Mouse (Mus musculus) limb, embryonic 11.5 days (tissue): ENCODE results near the gene Sf3b5. TPM values are rescaled to one million over a fixed set of nuclear protein-coding genes. Genes with fewer than 3 reads are reported as not detected.

ENCODE experiments used
- ATAC-seq: fragments of 200-750 bp; cut with Nextera tagmentation; 2 replicates; pipeline ENCODE4 v1.8.0; 2017; ENCODE audit warnings: low read depth; ENCODE audit not compliant: insufficient number of reproducible peaks, low FRiP score, low TSS enrichment
- DNase-seq: peaks from one replicate; pipeline ENCODE4 v3.0.0-alpha.2; 2015; ENCODE audit warnings: low spot score
- H3K27ac ChIP-seq: fragments of 300-500 bp; sonication (generic); replicated peaks from 2 replicates; pipeline ENCODE4 v1.5.1; 2014; ENCODE audit warnings: low read depth, mild to moderate bottlenecking, low read length
- H3K27me3 ChIP-seq: fragments of 300-500 bp; sonication (generic); 2 replicates; pipeline ENCODE4 v1.6.1; 2014; ENCODE audit warnings: mild to moderate bottlenecking, low read length, mixed read lengths; ENCODE audit not compliant: control insufficient read depth, insufficient read depth
- H3K36me3 ChIP-seq: fragments of 300-500 bp; sonication (generic); 2 replicates; pipeline ENCODE4 v1.6.1; 2014; ENCODE audit warnings: mild to moderate bottlenecking, low read length, moderate library complexity, mixed read lengths; ENCODE audit not compliant: control insufficient read depth, insufficient read depth
- H3K4me1 ChIP-seq: fragments of 300-500 bp; sonication (generic); 2 replicates; pipeline ENCODE4 v1.6.1; 2014; ENCODE audit warnings: low read length, mixed read lengths; ENCODE audit not compliant: control insufficient read depth, insufficient read depth
- H3K4me2 ChIP-seq: fragments of 300-500 bp; sonication (generic); 2 replicates; pipeline ENCODE4 v1.6.1; 2014; ENCODE audit warnings: low read depth, mild to moderate bottlenecking, moderate library complexity; ENCODE audit not compliant: severe bottlenecking
- H3K4me3 ChIP-seq: fragments of 300-500 bp; sonication (generic); 2 replicates; pipeline ENCODE4 v1.5.1; 2014; ENCODE audit warnings: low read depth, low read length
- H3K9ac ChIP-seq: fragments of 300-500 bp; sonication (generic); 2 replicates; pipeline ENCODE4 v1.6.1; 2014; ENCODE audit warnings: mild to moderate bottlenecking, low read length
- H3K9me3 ChIP-seq: fragments of 300-500 bp; sonication (generic); 2 replicates; pipeline ENCODE4 v1.6.1; 2016; ENCODE audit warnings: low read length; ENCODE audit not compliant: control insufficient read depth
- WGBS: fragments of 180-500 bp; shearing (Covaris S2); extraction: QIAGEN DNeasy Blood & Tissue Kit; methylation state at CpG from one replicate; pipeline ENCODE4 v1.1.7; 2014; 5-methylcytosine and 5-hydroxymethylcytosine counted together
- polyA plus RNA-seq: library from polyadenylated mRNA; unstranded; fragments of >200 nt; fragmentation: Nextera tagmentation; extraction: Ambion mirVana; gene quantifications from 2 replicates; pipeline ENCODE4 v1.2.1, GENCODE M21; 2014

Gene Sf3b5
- polyA plus RNA-seq, 1 experiment from 2014 or later: 45.7 TPM

- Histone ChIP-seq H3K27me3 (no peaks in the 10 kb centered on the region), H3K27ac (no peak overlapping the region), H3K36me3 (no peaks in the 10 kb centered on the region), H3K4me1 (no peaks in the 10 kb centered on the region), H3K4me3 (no peak overlapping the region), H3K9me3 (no peaks in the 10 kb centered on the region), H3K9ac (no peak overlapping the region), H3K4me2 (no peak overlapping the region)
- no peak for ATAC-seq
- no peak for DNase-seq
- WGBS: 92% methylated on average over 11 of the region's 11 CpGs
These were observed 39.5 kb downstream of the Sf3b5 start for GRCm38 (mm10) chr10:13044659-13045058.

GRCm38 (mm10) chr10:13047816-13048215 lies 42.7 kb downstream of the Sf3b5 start:
- no peaks in the 10 kb centered on the region for H3K36me3 ChIP-seq
- ATAC-seq: no peak
- DNase-seq: no peak
- H3K9me3 ChIP-seq: no peaks in the 10 kb centered on the region
- H3K4me1 ChIP-seq: no peaks in the 10 kb centered on the region
- no peak overlapping the region for H3K27ac ChIP-seq
- no peak overlapping the region for H3K4me2 ChIP-seq
- no peak overlapping the region for H3K9ac ChIP-seq
- H3K27me3 ChIP-seq: no peaks in the 10 kb centered on the region
- H3K4me3 ChIP-seq: no peak overlapping the region
- 56% methylated on average over 4 of the region's 4 CpGs for WGBS

GRCm38 (mm10) chr10:13056863-13057381 lies 51.8 kb downstream of the Sf3b5 start:
- 78% methylated on average over 6 of the region's 6 CpGs for WGBS
- H3K9ac ChIP-seq: no peak overlapping the region
- DNase-seq: no peak

More at GRCm38 (mm10) chr10:13056863-13057381, 51.8 kb downstream of the Sf3b5 start:
- no peak overlapping the region for H3K4me3 ChIP-seq
- no peaks in the 10 kb centered on the region for H3K9me3 ChIP-seq
- no peaks in the 10 kb centered on the region for H3K36me3 ChIP-seq
- no peak overlapping the region for H3K27ac ChIP-seq
- ATAC-seq: no peak
- H3K27me3 ChIP-seq: peaks cover 18% of the 10 kb centered on the region
- H3K4me2 ChIP-seq: no peak overlapping the region
- 0 out of 2 replicates have a peak, but pooled peaks cover 5% of the 10 kb centered on the region for H3K4me1 ChIP-seq

Other genes starting within 250 kb of the Sf3b5 start
- gene Utrn, start 136.0 kb upstream of the Sf3b5 start, polyA plus RNA-seq: 41.0 and 41.9 TPM in 2 replicates
- gene Stx11, start 41.0 kb upstream of the Sf3b5 start, polyA plus RNA-seq: 0.82 and 1.5 TPM in 2 replicates
- gene Plagl1, start 55.2 kb downstream of the Sf3b5 start, polyA plus RNA-seq: 74.5 and 74.9 TPM in 2 replicates
- gene Zc2hc1b, start 172.7 kb downstream of the Sf3b5 start, polyA plus RNA-seq: not detected in 2 replicates
- 62.6 and 64.0 TPM in 2 replicates for gene Ltv1, start 187.8 kb downstream of the Sf3b5 start, polyA plus RNA-seq